Mouse (Mus musculus) gastrocnemius, adult 18-20 months (tissue): ENCODE results near the gene Mllt1. TPM values are rescaled to one million over a fixed set of nuclear protein-coding genes. Genes with fewer than 3 reads are reported as not detected.

ENCODE experiments used
- DNase-seq: peaks from one replicate; pipeline ENCODE4 v3.0.0; 2021; ENCODE audit warnings: low spot score
- long read RNA-seq, 2 experiments: library from polyadenylated mRNA; stranded (forward); transcript quantifications; one replicate each; pipeline ENCODE4 v2.0.0; 2021
- total RNA-seq, 2 experiments: library from RNA; stranded (reverse); gene quantifications; 2 replicates each; pipeline ENCODE4 v1.2.3; 2021

Mllt1 gene
- total RNA-seq, result 10 to 100 TPM; 22.0 to 22.2 TPM
- long read RNA-seq, experiment 1, transcript Mllt1-201 (12 exons, 3,636 nt), result major isoform, 8 of 20 reads
- long read RNA-seq, experiment 1, partial matches to known transcripts, result 4 of 20 reads
- long read RNA-seq, experiment 1, other reads (novel, unspliced or antisense), result 8 of 20 reads
- long read RNA-seq, experiment 2, transcript Mllt1-201 (12 exons, 3,636 nt), result major isoform, 8 of 14 reads
- long read RNA-seq, experiment 2, partial matches to known transcripts, result 2 of 14 reads
- long read RNA-seq, experiment 2, other reads (novel, unspliced or antisense), result 4 of 14 reads

- DNase-seq, result peak; percentile 99
Observed at GRCm38 (mm10) chr17:56935363-56936131, at the start of gene Mllt1. Gene Mllt1 (minus strand): TSS chr17:56935415.

GRCm38 (mm10) chr17:56984886-56985285, 49.7 kb upstream of the Mllt1 start:
- DNase-seq, result no peak

GRCm38 (mm10) chr17:56982013-56982412, 46.8 kb upstream of the Mllt1 start, which contains the start of gene Acer1:
Gene Acer1 (minus strand): TSS chr17:56982126.
- DNase-seq, result no peak

GRCm38 (mm10) chr17:56981049-56981448, 45.8 kb upstream of the Mllt1 start:
- DNase-seq, result no peak

GRCm38 (mm10) chr17:56979524-56979923, 44.3 kb upstream of the Mllt1 start:
- DNase-seq, result no peak

GRCm38 (mm10) chr17:56976531-56977390, 41.5 kb upstream of the Mllt1 start:
- no peak for DNase-seq

- DNase-seq, result no peak
Observed at GRCm38 (mm10) chr17:56975391-56975790, 40.2 kb upstream of the Mllt1 start.

GRCm38 (mm10) chr17:56974708-56975240, 39.6 kb upstream of the Mllt1 start:
- no peak for DNase-seq

GRCm38 (mm10) chr17:56973956-56974707, 38.9 kb upstream of the Mllt1 start:
- no peak for DNase-seq

GRCm38 (mm10) chr17:56970081-56970480, 34.9 kb upstream of the Mllt1 start:
- no peak for DNase-seq

- DNase-seq, result no peak
Observed at GRCm38 (mm10) chr17:56969321-56969720, 34.1 kb upstream of the Mllt1 start.

GRCm38 (mm10) chr17:56963646-56964045, 28.4 kb upstream of the Mllt1 start:
- DNase-seq, result no peak

- DNase-seq, result no peak
Observed at GRCm38 (mm10) chr17:56962642-56963405, 27.6 kb upstream of the Mllt1 start.

- no peak for DNase-seq
Observed at GRCm38 (mm10) chr17:56961880-56962279, 26.7 kb upstream of the Mllt1 start.

GRCm38 (mm10) chr17:56958667-56959066, 23.5 kb upstream of the Mllt1 start:
- no peak for DNase-seq

GRCm38 (mm10) chr17:56957763-56958429, 22.7 kb upstream of the Mllt1 start:
- no peak for DNase-seq

- no peak for DNase-seq
Observed at GRCm38 (mm10) chr17:56954871-56955270, 19.7 kb upstream of the Mllt1 start.

- no peak for DNase-seq
Observed at GRCm38 (mm10) chr17:56952639-56953038, 17.4 kb upstream of the Mllt1 start.

GRCm38 (mm10) chr17:56950915-56951314, 15.7 kb upstream of the Mllt1 start:
- DNase-seq, result peak; percentile 69
